Mouse (Mus musculus): Measurements from ENCODE around the gene Klk10. TPM values are rescaled to one million over a fixed set of nuclear protein-coding genes. Genes with fewer than 3 reads are reported as not detected.

Gene Klk10
- polyA plus RNA-seq, 1 experiment from 2014 or later: 0.10 TPM

DNA sequence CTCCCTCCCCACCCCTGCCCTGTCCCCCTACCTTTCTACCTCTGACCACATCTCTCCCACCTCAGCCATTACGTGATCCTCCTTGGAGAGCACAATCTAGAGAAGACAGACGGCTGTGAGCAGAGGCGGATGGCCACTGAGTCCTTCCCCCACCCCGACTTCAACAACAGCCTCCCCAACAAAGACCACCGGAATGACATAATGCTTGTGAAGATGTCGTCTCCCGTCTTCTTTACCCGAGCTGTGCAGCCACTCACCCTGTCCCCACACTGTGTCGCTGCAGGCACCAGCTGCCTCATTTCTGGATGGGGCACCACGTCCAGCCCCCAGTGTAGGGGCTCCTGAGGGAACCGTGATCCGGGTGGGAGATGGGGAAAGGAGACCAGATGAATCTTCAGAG, 3.4 kb upstream of the Klk10 start:
- H3K27me3 ChIP-seq: 0 out of 2 replicates have a peak, but pooled peaks cover 3% of the 10 kb centered on the region
- no peak for ATAC-seq (ENCODE audit: low FRiP score, low read depth)
- 88% methylated on average over 12 of the region's 12 CpGs for WGBS
- H3K4me2 ChIP-seq: no peak overlapping the region
- no peak overlapping the region for H3K27ac ChIP-seq (replicated peaks)
- H3K36me3 ChIP-seq: no peaks in the 10 kb centered on the region
- no peak overlapping the region for H3K9ac ChIP-seq
- no peaks in the 10 kb centered on the region for H3K9me3 ChIP-seq
- no peak overlapping the region for H3K4me3 ChIP-seq
- peaks cover 3% of the 10 kb centered on the region for H3K4me1 ChIP-seq (replicated peaks)

DNA sequence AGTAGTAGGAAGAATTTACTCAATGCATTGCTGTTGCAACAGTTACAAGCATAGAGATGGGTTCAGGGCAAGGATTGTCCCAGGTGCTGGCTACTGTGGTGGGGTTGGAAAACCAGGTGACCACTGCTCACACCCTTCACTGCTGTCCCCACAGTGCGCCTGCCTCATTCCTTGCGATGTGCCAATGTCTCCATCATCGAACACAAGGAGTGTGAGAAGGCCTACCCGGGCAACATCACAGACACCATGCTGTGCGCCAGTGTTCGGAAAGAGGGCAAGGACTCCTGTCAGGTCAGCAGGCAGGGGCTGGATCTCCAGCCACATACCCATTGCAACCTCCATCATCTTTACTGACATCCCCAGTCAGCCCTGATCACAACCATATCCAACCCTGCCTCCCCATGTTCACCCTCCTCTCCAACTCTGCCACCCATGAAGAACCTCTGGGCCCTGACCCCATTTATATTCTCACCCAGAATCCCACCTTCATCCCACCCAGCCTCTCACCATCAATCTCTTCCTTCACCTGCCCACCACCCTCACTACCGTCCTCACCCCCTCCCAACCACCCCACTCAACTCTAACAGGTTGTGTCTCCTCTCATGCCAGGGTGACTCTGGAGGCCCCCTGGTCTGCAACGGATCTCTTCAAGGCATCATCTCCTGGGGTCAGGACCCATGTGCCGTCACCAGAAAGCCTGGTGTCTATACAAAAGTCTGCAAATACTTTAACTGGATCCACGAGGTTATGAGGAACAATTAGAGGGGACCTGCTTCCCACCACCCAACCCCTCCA, 2.5 kb upstream of the Klk10 start:
- Histone ChIP-seq H3K4me3 (no peak overlapping the region), H3K4me1 (replicated peaks) (peaks cover 8% of the 10 kb centered on the region), H3K4me2 (no peak overlapping the region), H3K9me3 (no peaks in the 10 kb centered on the region), H3K9ac (no peak overlapping the region), H3K36me3 (no peaks in the 10 kb centered on the region), H3K27me3 (0 out of 2 replicates have a peak, but pooled peaks cover 3% of the 10 kb centered on the region), H3K27ac (replicated peaks) (no peak overlapping the region)
- no peak for ATAC-seq (ENCODE audit: low FRiP score, low read depth)
- WGBS: 91% methylated on average over 10 of the region's 10 CpGs

DNA sequence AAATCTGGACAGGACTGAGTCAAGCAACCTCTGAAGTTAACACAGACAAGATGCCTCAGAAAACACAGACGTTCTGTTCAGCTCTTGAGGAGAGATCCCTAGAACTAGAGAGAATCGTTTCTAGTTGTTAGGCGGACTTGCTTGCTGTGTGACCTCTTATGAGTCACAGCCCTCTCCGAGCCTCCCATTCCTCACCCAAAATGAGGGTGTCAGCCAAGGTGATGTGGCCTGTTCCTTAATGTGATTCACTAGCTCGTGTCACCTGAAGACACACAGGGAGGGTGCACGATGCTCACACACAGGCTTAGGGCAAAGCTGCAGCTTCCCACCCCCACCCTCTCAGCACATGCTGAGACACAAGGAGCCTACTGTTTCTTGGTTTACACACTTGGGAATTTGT, 594 bp upstream of the Klk10 start:
- Histone ChIP-seq H3K36me3 (no peaks in the 10 kb centered on the region), H3K4me1 (replicated peaks) (peaks cover 8% of the 10 kb centered on the region), H3K9ac (no peak overlapping the region), H3K4me2 (no peak overlapping the region), H3K9me3 (no peaks in the 10 kb centered on the region), H3K4me3 (no peak overlapping the region), H3K27me3 (0 out of 2 replicates have a peak, but pooled peaks cover 3% of the 10 kb centered on the region), H3K27ac (replicated peaks) (no peak overlapping the region)
- no peak for ATAC-seq (ENCODE audit: low FRiP score, low read depth)
- 72% methylated on average over 6 of the region's 6 CpGs for WGBS

DNA sequence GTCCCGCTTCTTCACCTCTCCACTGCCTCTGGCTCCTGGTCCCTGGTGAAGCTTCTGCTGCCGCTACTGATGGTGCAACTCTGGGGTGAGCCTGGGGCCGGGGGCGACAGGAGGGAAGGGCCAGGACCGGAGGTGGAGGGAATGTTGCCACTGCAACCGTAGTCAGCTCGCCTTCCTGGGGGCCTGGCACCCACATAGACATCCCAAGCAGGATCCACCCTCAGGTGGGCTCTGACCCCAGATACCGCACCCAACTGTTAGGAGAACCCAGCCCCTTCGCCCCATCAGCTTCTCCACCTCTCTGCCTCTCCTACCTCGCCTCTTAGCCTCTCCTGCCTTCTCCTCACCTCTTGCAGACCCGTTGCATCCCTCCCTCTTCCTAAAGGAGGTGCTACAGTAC, 706 bp downstream of the Klk10 start:
- Histone ChIP-seq H3K27me3 (0 out of 2 replicates have a peak, but pooled peaks cover 3% of the 10 kb centered on the region), H3K9ac (no peak overlapping the region), H3K4me2 (no peak overlapping the region), H3K27ac (replicated peaks) (no peak overlapping the region), H3K36me3 (no peaks in the 10 kb centered on the region), H3K9me3 (no peaks in the 10 kb centered on the region), H3K4me3 (no peak overlapping the region), H3K4me1 (replicated peaks) (peaks cover 8% of the 10 kb centered on the region)
- no peak for ATAC-seq (ENCODE audit: low FRiP score, low read depth)
- WGBS: 89% methylated on average over 11 of the region's 11 CpGs

DNA sequence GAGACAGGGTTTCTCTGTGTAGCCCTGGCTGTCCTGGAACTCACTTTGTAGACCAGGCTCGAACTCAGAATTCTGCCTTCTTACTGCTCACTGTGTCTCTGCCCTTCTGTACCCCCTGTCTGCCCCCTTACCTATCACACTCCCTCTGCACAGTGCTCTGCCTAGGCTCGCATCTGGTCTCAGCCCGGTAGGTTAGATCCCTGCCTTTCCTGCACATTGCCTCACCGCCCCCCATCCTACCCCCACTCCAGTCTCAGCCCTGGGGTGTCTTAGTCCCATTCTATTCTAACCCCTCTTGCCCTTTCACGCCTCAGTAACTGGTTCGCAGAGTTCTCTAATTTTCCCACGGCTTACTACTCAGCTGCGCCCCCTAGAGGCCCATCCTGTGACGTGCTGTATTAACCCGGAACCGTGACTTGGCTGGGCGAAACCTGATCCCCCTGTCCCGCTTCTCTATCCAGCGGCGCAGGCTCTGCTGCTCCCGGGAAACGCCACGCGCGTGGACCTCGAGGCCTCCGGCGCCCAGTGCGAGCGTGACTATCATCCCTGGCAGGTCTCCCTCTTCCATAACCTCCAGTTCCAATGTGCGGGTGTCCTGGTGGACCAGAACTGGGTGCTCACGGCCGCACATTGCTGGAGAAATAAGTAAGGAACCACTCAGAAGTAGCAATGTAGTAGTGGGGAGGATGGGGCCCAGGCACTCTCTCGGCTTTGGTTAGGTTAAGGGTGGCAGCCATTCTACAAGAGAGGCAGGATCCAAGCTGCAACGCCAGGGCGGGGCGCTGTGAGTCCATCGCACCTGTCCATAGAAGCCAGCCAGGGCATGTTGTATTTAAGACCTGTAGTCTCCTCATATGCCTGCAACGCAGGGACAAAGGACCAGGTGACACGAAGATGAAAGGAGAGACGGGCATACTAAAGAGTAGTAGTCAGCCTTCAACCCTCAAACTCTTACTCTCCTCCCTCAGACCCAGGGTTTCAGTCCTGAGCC, 1.7 kb downstream of the Klk10 start:
- Histone ChIP-seq H3K27me3 (0 out of 2 replicates have a peak, but pooled peaks cover 3% of the 10 kb centered on the region), H3K4me1 (replicated peaks) (peaks cover 8% of the 10 kb centered on the region), H3K27ac (replicated peaks) (no peak overlapping the region), H3K36me3 (no peaks in the 10 kb centered on the region), H3K9me3 (no peaks in the 10 kb centered on the region), H3K4me3 (peak overlapping the region; percentile 34), H3K4me2 (peak overlapping the region; percentile 78), H3K9ac (peak overlapping the region; percentile 34; the same call in 1 of the 2 replicates)
- ATAC-seq (ENCODE audit: low FRiP score, low read depth): peak; percentile 83
- 7% methylated on average over 36 of the region's 36 CpGs for WGBS

DNA sequence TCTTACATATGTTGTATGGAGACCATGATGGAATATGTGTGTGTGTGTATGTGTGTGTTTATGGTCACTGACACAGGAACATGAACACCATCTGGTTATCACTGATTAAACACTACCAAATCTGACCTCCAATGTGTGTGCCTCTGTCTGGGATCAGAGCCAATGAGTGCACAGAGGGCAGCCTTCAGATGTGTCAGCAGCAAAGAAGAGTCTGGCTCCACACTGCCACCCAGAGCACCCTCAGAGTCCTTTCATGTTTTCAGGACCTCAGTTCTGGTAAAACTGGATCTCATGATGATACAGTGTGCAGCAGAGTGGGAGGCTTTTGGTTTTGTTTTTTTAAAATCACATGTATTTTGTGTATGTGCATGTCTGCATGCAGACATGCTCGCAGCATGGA, 4.5 kb downstream of the Klk10 start:
- H3K9ac ChIP-seq: no peak overlapping the region
- no peak for ATAC-seq (ENCODE audit: low FRiP score, low read depth)
- H3K4me2 ChIP-seq: no peak overlapping the region
- no peak overlapping the region for H3K27ac ChIP-seq (replicated peaks)
- H3K36me3 ChIP-seq: no peaks in the 10 kb centered on the region
- H3K9me3 ChIP-seq: no peaks in the 10 kb centered on the region
- H3K27me3 ChIP-seq: 0 out of 2 replicates have a peak, but pooled peaks cover 3% of the 10 kb centered on the region
- WGBS: 75% methylated on average over 1 of the region's 1 CpGs
- no peak overlapping the region for H3K4me3 ChIP-seq
- H3K4me1 ChIP-seq (replicated peaks): peaks cover 8% of the 10 kb centered on the region

DNA sequence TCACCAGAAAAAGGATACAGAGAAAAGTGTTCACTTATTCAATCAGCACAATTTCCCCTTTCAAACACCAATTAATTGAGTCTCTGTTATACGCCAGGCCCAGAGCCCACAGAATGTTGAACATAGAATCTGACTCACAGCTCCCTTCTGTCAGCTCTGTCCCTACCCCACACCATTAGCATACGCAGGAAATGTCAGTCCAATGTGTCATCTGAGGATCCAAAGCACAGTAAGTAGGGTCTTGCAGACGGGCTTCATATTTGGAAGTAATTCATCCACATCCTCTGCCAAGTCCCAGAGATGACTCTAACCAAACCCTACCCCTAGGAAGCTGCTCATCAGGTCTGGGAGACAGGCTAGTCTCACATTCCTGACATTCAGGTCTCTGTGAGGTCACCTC, 7.3 kb downstream of the Klk10 start:
- no peak overlapping the region for H3K9ac ChIP-seq
- WGBS: 80% methylated on average over 3 of the region's 3 CpGs
- ATAC-seq (ENCODE audit: low FRiP score, low read depth): no peak

DNA sequence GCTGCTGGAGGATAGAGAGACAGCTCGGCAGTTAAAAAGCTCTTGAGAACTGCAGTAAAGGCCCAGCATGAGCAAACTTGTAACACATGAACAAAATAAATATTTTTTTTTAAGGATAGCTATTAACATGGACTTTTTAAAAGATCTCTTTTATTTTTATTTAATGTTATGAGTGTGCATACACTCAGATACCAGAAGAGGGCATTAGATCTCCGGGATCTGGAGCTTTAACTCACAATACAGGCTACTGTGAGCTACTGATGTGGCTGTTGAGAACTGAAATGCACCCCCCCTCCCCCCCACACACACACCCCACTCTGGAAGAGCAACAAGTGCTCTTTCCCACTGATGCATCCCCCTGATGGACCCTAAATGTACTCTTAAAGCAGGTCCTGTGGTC, 8.5 kb downstream of the Klk10 start:
- H3K4me2 ChIP-seq: no peak overlapping the region
- H3K9ac ChIP-seq: no peak overlapping the region
- no peaks in the 10 kb centered on the region for H3K27me3 ChIP-seq
- no peaks in the 10 kb centered on the region for H3K9me3 ChIP-seq
- no peaks in the 10 kb centered on the region for H3K36me3 ChIP-seq
- no peak for ATAC-seq (ENCODE audit: low FRiP score, low read depth)
- no peaks in the 10 kb centered on the region for H3K4me1 ChIP-seq (replicated peaks)
- H3K4me3 ChIP-seq: no peak overlapping the region
- H3K27ac ChIP-seq (replicated peaks): no peak overlapping the region
- 73% methylated on average over 2 of the region's 2 CpGs for WGBS

More for the DNA sequence above, 7.3 kb downstream of the Klk10 start:
- no peak overlapping the region for H3K4me2 ChIP-seq
- H3K27ac ChIP-seq (replicated peaks): no peak overlapping the region
- H3K36me3 ChIP-seq: no peaks in the 10 kb centered on the region
- H3K4me3 ChIP-seq: no peak overlapping the region
- no peaks in the 10 kb centered on the region for H3K9me3 ChIP-seq
- H3K27me3 ChIP-seq: no peaks in the 10 kb centered on the region
- no peaks in the 10 kb centered on the region for H3K4me1 ChIP-seq (replicated peaks)

DNA sequence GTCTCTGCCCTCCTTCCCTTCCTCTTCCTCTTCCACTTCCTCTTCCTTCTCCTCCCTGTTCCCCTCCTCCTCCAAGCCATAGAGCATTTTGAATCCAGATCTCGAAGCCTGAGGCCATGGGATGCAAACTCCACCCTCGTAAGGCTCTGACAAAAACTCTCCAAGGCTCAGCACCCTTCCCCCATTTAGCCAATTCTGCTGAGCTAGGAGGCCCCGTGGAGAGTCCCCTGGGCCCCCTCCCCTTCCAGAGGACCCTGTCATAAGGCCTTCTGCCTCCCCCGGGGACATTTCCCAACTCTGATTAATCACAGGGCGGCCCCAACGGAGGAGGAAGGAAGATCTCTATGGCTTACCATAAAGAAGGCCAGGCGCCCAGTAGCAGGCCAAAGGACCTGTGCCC, 10.8 kb downstream of the Klk10 start, which contains the start of gene Klk9:
TSS of gene Klk9 (plus strand) at position 301 of the 400 bp plus-strand sequence.
- 77% methylated on average over 7 of the region's 7 CpGs for WGBS
- no peak within 1 kb of the TSS for H3K4me2 ChIP-seq

DNA sequence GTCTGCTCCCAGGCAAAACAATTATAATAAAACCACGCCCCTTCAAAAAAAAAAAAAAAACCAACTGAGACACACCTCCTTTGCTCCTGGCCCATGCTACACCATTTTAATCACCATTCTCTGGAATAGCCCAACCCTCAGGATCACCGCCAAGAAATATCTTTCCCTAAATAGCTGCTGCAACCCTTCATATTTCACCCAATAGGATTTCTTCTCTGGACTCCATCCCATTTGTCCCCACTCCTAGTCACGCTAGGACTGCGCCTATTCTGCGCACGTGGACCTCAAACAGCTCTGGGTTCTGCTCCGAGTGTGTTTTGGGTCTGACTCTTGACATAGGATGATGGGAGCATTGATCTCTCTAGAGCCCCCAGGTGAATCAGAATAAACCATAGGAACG, 15.5 kb downstream of the Klk10 start:
- Histone ChIP-seq H3K4me2 (peak overlapping the region; percentile 76), H3K27ac (replicated peaks) (no peak overlapping the region), H3K27me3 (peaks cover 22% of the 10 kb centered on the region; the same call in 1 of the 2 replicates), H3K4me1 (replicated peaks) (peaks cover 17% of the 10 kb centered on the region), H3K4me3 (peak overlapping the region; percentile 47), H3K9ac (peak overlapping the region; percentile 36; the same call in 1 of the 2 replicates), H3K9me3 (no peaks in the 10 kb centered on the region), H3K36me3 (no peaks in the 10 kb centered on the region)
- WGBS: 7% methylated on average over 8 of the region's 8 CpGs
- peak; percentile 35 for ATAC-seq (ENCODE audit: low FRiP score, low read depth)

More for the DNA sequence above, 10.8 kb downstream of the Klk10 start, which contains the start of gene Klk9:
- Histone ChIP-seq H3K27me3 (peaks cover 15% of the 10 kb centered on the region; the same call in 1 of the 2 replicates), H3K36me3 (no peaks in the 10 kb centered on the region), H3K4me3 (no peak within 1 kb of the TSS), H3K4me1 (replicated peaks) (peaks cover 11% of the 10 kb centered on the region; the same call in 1 of the 2 replicates), H3K9ac (no peak within 1 kb of the TSS), H3K27ac (replicated peaks) (no peak within 1 kb of the TSS), H3K9me3 (no peaks in the 10 kb centered on the region)
- no peak for ATAC-seq (ENCODE audit: low FRiP score, low read depth)

DNA sequence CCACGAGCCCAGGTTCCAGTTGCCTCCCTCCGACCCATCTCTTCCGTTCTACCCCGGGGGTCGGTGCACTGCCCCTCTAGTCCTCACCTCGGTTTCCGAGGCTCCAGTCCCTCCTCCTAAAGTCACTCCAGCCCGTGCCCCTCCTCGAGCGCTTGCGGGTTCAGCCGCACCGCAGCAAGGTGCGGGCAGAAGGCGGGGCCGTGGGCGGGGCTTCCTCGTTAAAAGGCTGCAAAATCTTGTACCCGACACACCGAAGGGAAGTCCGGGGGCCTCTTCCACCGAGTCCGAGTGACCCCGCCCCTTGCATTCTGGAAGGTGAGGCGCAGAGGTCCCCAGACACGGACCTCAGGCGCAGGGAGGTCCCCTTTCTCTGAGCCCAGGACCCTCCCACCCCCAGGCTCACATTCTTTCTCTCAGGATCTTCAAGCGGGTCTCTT, 16.5 kb downstream of the Klk10 start, which contains the start of gene Klk8:
TSS of gene Klk8 (plus strand) at position 245 of the 437 bp plus-strand sequence.
- peaks cover 22% of the 10 kb centered on the region; the same call in 1 of the 2 replicates for H3K27me3 ChIP-seq
- WGBS: under 1% methylated on average over 28 of the region's 28 CpGs

More for the DNA sequence above, 16.5 kb downstream of the Klk10 start, which contains the start of gene Klk8:
- Histone ChIP-seq H3K9ac (peak within 1 kb of the TSS; percentile 36), H3K4me2 (peak within 1 kb of the TSS; percentile 76), H3K27ac (replicated peaks) (no peak within 1 kb of the TSS), H3K36me3 (no peaks in the 10 kb centered on the region), H3K4me3 (peak within 1 kb of the TSS; percentile 47), H3K4me1 (replicated peaks) (peaks cover 17% of the 10 kb centered on the region), H3K9me3 (no peaks in the 10 kb centered on the region)
- peak; percentile 63 for ATAC-seq (ENCODE audit: low FRiP score, low read depth)

All from hindbrain, embryonic 15.5 days (tissue).